Mouse (Mus musculus) liver, adult 2 months (tissue): ENCODE results near the gene Nipsnap3b.

Experiments used
- CTCF ChIP-seq: fragments of 200-500 bp; IDR thresholded peaks from 2 replicates; pipeline ENCODE4 v1.5.1; 2011; ENCODE audit warnings: low read depth, low read length, control low read depth
- POLR2A ChIP-seq: fragments of 200-500 bp; IDR thresholded peaks from 2 replicates; pipeline ENCODE4 v1.6.1; 2011; ENCODE audit warnings: low read length, control low read depth; ENCODE audit not compliant: insufficient read depth; ENCODE audit errors: extremely low read depth

- TF ChIP-seq CTCF: no peak
- no peak for TF ChIP-seq POLR2A
Measured at GRCm38 (mm10) chr4:53030326-53030948, 18.8 kb downstream of the Nipsnap3b start.
